23 mouse cellular contexts compared by ENCODE assay signal in genomic region chr4:45443652-45444051, GRCm38 (mm10). TPM values are rescaled to one million over a fixed set of nuclear protein-coding genes. Genes with fewer than 3 reads are reported as not detected.
DNase-seq lines count a peak whose midpoint lies in the region; ATAC-seq lines count a peak whose summit lies in the region.
"Had no signal": no experiment of that assay in that cellular context is flagged by ENCODE, and none has a peak within 500 bp of the region (broad histone marks: within the 10 kb centered on the region; RNA-seq: fewer than 3 reads in every experiment).

No protein-coding gene starts in this region.

- WGBS in heart, embryonic 15.5 days = 69% methylated on average over 7 of the region's 7 CpGs

- H3K4me3 ChIP-seq in heart, embryonic 15.5 days = no peak overlapping the region
- peak overlapping the region; percentile 39 for H3K4me3 ChIP-seq in megakaryocyte, embryonic 14.5 days (replicated peaks)
- H3K4me3 ChIP-seq: forebrain, embryonic 10.5 days; heart, adult 2 months; hindbrain, embryonic 13.5 days; liver, embryonic 15.5 days; lung, embryonic 15.5 days had no signal

- intact Hi-C loops in heart, postnatal 10 days (cut with DNase I) = no loop called here

- no peak overlapping the region for H3K4me2 ChIP-seq in heart, embryonic 15.5 days
- H3K4me2 ChIP-seq: hindbrain, embryonic 13.5 days; liver, embryonic 15.5 days; lung, embryonic 15.5 days; midbrain, embryonic 11.5 days had no signal

- 0 out of 2 replicates have a peak overlapping the region, but pooled peaks have one; percentile 88 for H3K27ac ChIP-seq in heart, embryonic 15.5 days
- H3K27ac ChIP-seq: forebrain, embryonic 10.5 days; heart, adult 2 months; hindbrain, embryonic 13.5 days; liver, embryonic 15.5 days; lung, embryonic 15.5 days; macrophage had no signal

- H3K27me3 ChIP-seq in heart, embryonic 15.5 days = no peaks in the 10 kb centered on the region
- H3K27me3 ChIP-seq in megakaryocyte, embryonic 14.5 days (replicated peaks) = peaks cover 1% of the 10 kb centered on the region
- H3K27me3 ChIP-seq: liver, embryonic 15.5 days; lung, embryonic 15.5 days had no signal

- no peak overlapping the region for H3K9ac ChIP-seq in heart, embryonic 15.5 days
- H3K9ac ChIP-seq: hindbrain, embryonic 13.5 days; liver, embryonic 15.5 days; lung, embryonic 15.5 days had no signal

- H3K9me3 ChIP-seq in heart, embryonic 15.5 days (replicated peaks) = no peaks in the 10 kb centered on the region
- no peaks in the 10 kb centered on the region for H3K9me3 ChIP-seq in megakaryocyte, embryonic 14.5 days
- H3K9me3 ChIP-seq: forebrain, embryonic 10.5 days; hindbrain, embryonic 13.5 days; liver, embryonic 15.5 days; lung, embryonic 15.5 days had no signal

- H3K36me3 ChIP-seq in heart, embryonic 15.5 days = 0 out of 2 replicates have a peak, but pooled peaks cover 4% of the 10 kb centered on the region
- H3K36me3 ChIP-seq in megakaryocyte, embryonic 14.5 days (replicated peaks; ENCODE audit: low read length) = peaks cover 83% of the 10 kb centered on the region

- ATAC-seq in heart, embryonic 15.5 days (replicated peaks; ENCODE audit: insufficient number of reproducible peaks, insufficient read depth, low FRiP score, low read depth) = no peak
- ATAC-seq in megakaryocyte, adult 5-6 weeks (ENCODE audit: poor library complexity, severe bottlenecking) = no peak
- ATAC-seq: forebrain, embryonic 16.5 days; inflammation-experienced regulatory T-cells, adult 6 months had no signal

- peaks cover 87% of the 10 kb centered on the region for H3K4me1 ChIP-seq in heart, embryonic 15.5 days (replicated peaks)
- H3K4me1 ChIP-seq in megakaryocyte, embryonic 14.5 days = peaks cover 74% of the 10 kb centered on the region
- H3K4me1 ChIP-seq: lung, embryonic 15.5 days had no signal

- peak; percentile 49 for DNase-seq in adrenal gland, postnatal 10 days
- no peak for DNase-seq in adrenal gland, postnatal 4 days (ENCODE audit: low spot score in 2 of 2)
- no peak for DNase-seq in heart, postnatal 10 days
- DNase-seq in lung, postnatal 25 days (ENCODE audit: low spot score) = no peak
- DNase-seq: cerebellum, adult 18-20 months; cerebellum, postnatal 14 days; gastrocnemius, postnatal 25 days; heart, adult 2 months; heart, postnatal 14 days; layer of hippocampus, adult 9-11 months; right cerebral cortex, postnatal 4 days; thymus, postnatal 14 days had no signal

RNA-seq across cellular contexts. Expression of gene Slc25a51, which starts 35.1 kb away (rescaled TPM):
- 100 to 1,000 TPM; 360 to 448 TPM for total RNA-seq in adrenal gland, postnatal 10 days (2021)
- total RNA-seq in adrenal gland, postnatal 4 days (2021) = 100 to 1,000 TPM; 242 to 245 TPM
- 71.7 and 74.2 TPM in 2 replicates for polyA plus RNA-seq in heart, embryonic 15.5 days (2015; fragmentation: Nextera tagmentation; extraction: Ambion mirVana)
- total RNA-seq in heart, postnatal 10 days (2021) = 100 to 1,000 TPM; 132 to 179 TPM
- 8.3 and 8.6 TPM in 2 replicates for polyA plus RNA-seq in megakaryocyte, embryonic 14.5 days (2012; ENCODE audit: insufficient read depth, low replicate concordance)
- total RNA-seq in megakaryocyte, adult 5-6 weeks (2015) = 29.2 and 29.3 TPM in 2 replicates
- total RNA-seq in megakaryocyte, adult 5-6 weeks (2017) = 21.5 and 26.1 TPM in 2 replicates

Comparison
In these comparisons a context has a peak if more than half of its experiments do, and no peak if none do; other contexts are left out.
1. RNA of gene Slc25a51, which starts 35.1 kb away (total RNA-seq): 360 to 448 TPM in adrenal gland, postnatal 10 days, 242 to 245 TPM in adrenal gland, postnatal 4 days and 132 to 179 TPM in heart, postnatal 10 days; 21.5 to 29.3 TPM in megakaryocyte, adult 5-6 weeks; every median in the first group is over 4 times any median in the second.